Mouse (Mus musculus): ENCODE results near the gene Grin1.

- TF ChIP-seq POLR2A (IDR thresholded peaks at IDR 0.05; ENCODE audit: borderline replicate concordance, low read depth, low read length): no peak
- no peak for TF ChIP-seq CTCF (IDR thresholded peaks at IDR 0.05; ENCODE audit: low read depth, low read length)
Measured at GRCm38 (mm10) chr2:25320084-25320483, 1.1 kb upstream of the Grin1 start.
